Mouse (Mus musculus) retina, embryonic 14.5 days (tissue): Measurements from ENCODE around the gene Gm5485.
A peak's percentile ranks its signal among the peaks of the same experiment; 100 is the strongest.

Source experiments
- DNase-seq: peaks from one replicate; pipeline ENCODE4 v3.0.0-alpha.2; 2015; ENCODE audit warnings: low spot score

The Gm5485 gene

GRCm38 (mm10) chr16:48412246-48412645 is at the start of gene Gm5485:
Gm5485 (minus strand) TSS chr16:48412416.
- DNase-seq: no peak

GRCm38 (mm10) chr16:48453264-48453663 is 41.0 kb upstream of the Gm5485 start:
- DNase-seq: no peak

GRCm38 (mm10) chr16:48446161-48446925 is 34.1 kb upstream of the Gm5485 start:
- no peak for DNase-seq

- DNase-seq: no peak
These were observed 32.4 kb upstream of the Gm5485 start for GRCm38 (mm10) chr16:48444589-48444988.

DNA sequence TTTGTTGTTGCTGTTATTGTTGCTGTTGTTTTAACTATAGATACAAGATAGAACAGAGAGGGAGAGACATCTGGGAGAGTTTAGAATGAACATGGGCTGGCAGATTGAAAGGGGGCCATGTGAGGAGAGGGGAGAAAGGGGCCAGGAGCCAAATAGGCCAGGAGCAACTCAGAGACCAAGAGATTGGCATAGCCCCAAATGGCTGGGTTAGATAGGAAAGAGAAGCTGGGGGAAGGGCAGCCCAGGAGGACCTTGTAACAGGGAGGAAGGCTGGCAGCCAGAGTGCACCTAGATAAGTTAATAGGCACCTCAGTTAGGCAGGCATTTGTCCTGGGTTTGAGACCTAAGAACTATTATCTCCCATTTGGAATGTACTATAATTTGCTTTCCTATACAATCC is 25.3 kb upstream of the Gm5485 start:
- DNase-seq: no peak

DNA sequence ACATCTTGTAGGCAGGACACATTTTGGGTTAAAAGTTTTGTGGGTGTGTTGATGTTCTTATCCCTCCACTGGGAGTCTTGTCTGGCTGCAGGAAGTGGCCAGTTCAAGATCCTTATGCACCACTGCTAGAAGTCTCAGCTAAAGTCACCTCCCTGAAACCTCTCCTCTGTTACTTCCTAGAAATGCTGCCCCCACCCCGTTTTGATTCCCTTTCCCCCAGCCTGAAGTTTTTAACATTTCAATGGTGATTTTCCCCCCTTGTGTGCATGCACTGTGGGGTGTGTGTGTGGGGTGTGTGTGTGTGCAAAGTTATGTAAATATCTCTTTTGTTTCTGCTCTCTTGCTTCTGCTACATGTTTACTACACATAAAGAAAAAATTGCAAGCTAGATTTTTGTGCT is 23.2 kb upstream of the Gm5485 start:
- DNase-seq: no peak

DNA sequence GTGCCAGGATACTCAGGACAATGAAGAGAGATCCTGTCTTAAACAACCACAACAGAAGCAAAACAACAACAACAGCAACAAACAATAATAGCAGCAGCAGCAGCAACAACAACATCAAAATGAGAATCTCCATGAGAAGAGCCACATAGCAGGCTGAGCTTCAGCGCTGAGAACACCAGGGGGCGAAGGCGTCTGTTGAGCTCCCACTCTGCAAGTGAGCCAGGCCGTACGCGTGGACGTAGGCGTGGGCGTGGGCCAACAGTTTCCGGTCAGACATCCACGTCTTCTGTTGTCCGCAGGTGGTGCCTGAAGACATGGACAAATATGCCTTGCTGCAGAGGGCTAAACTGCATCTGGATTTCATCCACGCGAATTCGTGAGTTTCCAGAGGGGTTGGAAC is 18.8 kb upstream of the Gm5485 start, which contains the start of gene Morc1:
TSS of gene Morc1 (plus strand) at position 211 of the 400 bp plus-strand sequence.
- DNase-seq: no peak

DNA sequence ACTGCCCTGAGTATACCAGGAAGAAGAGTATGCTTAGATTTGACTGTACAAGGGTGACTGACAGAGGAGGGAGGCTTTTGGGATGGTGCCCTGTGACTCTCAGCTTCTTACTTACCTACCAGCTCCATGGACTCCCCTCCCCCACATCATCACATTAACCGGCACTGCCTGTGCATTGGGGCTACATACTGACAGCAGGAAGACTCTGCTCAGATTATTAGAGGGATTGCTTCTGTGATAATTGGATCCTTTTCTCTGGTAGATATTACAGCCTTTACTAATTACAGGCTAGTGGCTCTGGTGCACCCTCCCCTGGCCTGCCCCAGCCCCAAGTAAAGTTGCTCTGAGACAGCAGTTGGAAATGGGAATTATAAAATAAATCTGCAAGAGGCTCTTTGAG is 17.2 kb upstream of the Gm5485 start:
- DNase-seq: peak; percentile 25

DNA sequence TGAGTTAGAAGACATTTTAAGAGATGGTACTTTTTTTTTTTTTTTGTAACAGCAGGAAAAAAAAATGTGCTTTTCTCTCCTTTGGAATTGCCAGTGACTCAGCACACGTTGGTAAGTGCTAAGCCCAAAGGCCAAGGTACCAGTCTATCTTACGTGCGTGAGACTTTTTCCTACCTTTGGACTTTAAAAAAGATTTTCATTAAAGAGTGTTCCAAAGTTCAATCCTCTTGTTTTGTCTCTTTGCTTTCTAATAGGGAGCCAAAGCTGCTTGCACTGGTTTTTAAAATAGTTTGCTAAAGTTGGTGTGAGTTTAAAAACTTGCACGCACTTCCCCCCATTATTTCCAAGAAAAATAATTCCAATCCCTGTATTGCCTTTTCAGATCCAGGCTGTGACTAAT is 11.9 kb upstream of the Gm5485 start:
- DNase-seq: no peak

DNA sequence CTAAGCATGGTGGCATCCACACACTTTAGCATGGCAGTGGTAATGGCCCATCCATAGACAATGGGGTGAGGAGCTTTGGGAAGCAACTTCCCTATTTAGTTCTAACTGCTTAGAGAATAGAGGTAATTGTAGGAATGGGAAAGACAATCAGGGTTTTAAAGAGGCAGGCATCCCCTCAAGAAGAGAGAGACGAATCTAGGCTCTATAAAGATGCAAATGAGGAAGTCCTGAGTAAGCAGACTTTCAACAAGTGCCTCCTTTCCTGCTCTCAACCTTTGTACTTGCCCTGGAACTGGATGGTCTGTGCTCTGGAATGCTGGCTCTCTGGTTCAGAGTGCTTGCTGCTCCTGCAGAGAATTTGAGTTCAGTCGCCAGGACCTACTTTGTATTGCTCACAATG is 10.3 kb upstream of the Gm5485 start:
- no peak for DNase-seq

- no peak for DNase-seq
These were observed 6.8 kb upstream of the Gm5485 start for GRCm38 (mm10) chr16:48419035-48419434.

DNA sequence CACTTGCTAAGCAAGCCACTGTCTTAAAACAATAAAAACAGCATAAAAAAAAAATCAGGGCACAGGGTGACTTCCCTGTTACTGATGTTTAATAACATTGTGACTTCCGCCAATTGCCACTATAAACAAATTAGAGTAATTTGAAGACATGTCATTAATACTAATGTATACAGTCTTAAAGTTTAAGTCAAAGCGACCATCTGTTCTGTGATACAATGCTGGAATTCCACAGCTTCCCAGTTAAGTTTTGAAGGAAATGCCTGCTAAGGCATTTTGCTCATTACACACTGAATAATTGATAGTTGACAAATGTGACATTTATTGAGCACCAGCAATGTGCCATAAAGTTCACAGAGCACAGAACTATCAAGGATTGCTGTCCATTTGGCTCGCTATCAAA is 6.3 kb upstream of the Gm5485 start:
- no peak for DNase-seq

DNA sequence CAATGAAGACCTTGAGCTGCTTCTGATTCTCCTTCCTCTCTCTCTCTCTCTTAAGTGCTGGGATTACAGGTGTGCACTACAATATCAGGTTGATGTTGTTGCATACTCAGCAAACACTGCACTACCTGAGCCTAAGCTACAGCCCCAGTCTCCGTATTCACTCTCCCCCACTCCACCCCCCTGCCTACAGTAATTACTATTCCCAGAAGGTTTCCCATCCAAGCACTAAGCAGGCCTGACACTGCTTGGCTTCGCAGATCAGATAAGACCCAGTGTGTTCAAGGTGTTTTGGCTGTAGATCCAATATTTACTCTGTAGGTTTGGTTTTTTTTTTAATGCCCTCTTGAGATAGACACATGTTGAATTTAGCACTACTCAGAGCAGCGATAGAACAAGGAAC is 2.1 kb downstream of the Gm5485 start:
- DNase-seq: no peak

DNA sequence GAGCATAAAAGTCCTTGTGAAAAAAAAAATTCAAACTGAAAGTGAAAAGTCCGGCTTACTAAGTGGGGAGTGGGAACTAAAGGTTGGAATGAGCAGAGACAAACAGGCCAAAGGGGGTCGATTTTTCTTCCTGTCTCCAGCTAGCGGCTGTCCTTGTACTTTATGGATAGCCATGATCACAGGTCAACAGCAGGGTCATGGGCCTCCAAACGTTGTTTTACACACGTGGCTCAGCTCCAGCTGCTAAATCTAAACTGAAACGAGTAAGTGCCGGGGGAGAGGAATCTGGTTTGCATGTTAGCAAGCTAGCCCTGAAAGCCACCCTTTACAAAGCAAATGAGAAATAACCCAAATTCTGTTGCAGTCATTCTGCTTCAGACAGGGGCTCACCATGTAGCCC is 2.6 kb downstream of the Gm5485 start:
- no peak for DNase-seq

GRCm38 (mm10) chr16:48405674-48406403 is 6.4 kb downstream of the Gm5485 start:
- DNase-seq: no peak

DNA sequence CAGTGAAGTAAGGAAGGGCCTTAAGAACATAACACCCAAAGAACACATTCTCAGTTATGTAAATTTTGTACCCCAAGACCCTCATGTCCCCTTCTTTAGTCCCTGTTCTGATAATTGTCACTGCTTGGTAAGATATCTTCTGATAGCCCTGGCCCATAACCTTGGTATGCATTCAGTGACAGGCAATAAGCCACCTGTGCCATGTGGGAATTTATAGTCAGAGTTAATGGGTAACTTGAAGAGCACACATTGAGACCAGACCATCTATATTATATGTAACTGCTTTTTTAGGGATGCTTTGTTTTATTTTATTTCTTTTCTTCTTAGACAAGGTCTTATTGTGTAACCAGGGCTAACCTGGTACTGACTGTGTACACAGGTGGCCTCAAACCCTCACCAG is 8.2 kb downstream of the Gm5485 start:
- no peak for DNase-seq

DNA sequence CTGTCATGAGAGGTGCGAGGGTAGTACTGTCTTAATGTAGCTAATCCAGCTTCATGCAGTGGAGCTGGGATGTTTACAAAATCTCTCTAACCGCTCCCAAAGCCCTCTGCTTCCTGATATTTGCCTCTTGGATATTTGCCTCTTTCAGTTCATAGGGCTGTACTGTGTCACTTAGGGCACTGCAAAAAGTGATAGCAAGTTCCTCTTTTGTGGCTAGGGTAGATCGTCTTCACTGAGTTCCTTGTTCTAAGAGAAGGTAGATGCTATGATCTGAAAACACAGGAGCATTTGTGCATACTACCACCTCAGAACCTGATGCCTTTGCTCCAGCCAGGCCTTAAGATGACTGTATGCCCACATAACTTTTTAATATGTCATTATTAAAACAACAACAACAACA is 8.8 kb downstream of the Gm5485 start:
- no peak for DNase-seq

GRCm38 (mm10) chr16:48402963-48403362 is 9.3 kb downstream of the Gm5485 start:
- DNase-seq: no peak

- no peak for DNase-seq
These were observed 16.9 kb downstream of the Gm5485 start for GRCm38 (mm10) chr16:48395278-48395677.

DNA sequence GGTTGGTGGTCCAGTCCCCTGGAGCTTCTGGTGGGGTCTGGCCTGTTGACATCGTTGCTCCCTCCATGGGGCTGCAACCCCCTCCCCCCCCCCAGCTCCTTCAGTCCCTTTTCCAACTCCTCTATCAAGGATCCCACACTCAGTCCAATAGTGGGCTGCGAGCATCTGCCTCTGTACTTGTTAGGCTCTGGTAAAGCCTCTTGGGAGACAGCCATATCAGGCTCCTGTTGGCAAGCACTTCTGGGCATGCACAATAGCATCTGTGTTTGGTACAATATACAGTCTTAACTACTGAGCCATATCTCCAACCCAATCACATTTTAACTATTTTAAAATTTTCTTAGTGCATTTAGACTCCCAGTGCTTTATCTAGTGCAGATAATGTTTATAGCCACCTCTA is 25.2 kb downstream of the Gm5485 start:
- DNase-seq: no peak

GRCm38 (mm10) chr16:48383582-48384257 is 28.5 kb downstream of the Gm5485 start:
- DNase-seq: no peak

GRCm38 (mm10) chr16:48373711-48374485 is 38.3 kb downstream of the Gm5485 start:
- DNase-seq: no peak
